Mouse (Mus musculus): ENCODE measurements around the gene Osbpl6. TPM values are rescaled to one million over a fixed set of nuclear protein-coding genes. Genes with fewer than 3 reads are reported as not detected.

The Osbpl6 gene
- total and polyA plus RNA-seq, 2 experiments from 2014 or later: 30.9 to 37.8 TPM

DNA sequence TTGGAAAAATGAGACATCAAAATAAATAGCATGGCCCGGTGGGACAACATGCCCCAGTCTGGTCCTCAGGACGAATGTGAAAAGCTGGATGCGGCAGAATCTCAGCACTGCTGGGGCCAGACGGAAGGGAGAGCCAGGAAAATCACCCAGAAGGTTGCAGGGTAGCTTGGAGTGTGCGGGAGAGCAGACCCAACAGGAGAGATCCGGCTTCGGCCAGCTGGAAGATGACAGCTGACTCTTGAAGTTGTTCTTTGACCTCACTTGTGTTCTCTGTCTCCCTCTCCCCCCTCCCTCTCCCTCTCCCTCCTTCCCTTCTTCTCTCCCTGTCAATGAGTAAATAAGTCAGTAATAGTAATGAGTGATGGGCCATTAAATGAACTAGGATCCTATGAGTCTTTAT is 27.9 kb downstream of the Osbpl6 start:
- Histone ChIP-seq H3K27me3 (ENCODE audit: insufficient read depth, low read length) (no peaks in the 10 kb centered on the region), H3K27ac (no peak overlapping the region), H3K36me3 (ENCODE audit: insufficient read depth, low read length) (no peaks in the 10 kb centered on the region), H3K4me1 (ENCODE audit: insufficient read depth, low read length) (peaks cover 3% of the 10 kb centered on the region), H3K9ac (replicated peaks; ENCODE audit: low read length) (no peak overlapping the region), H3K4me3 (ENCODE audit: low read length) (no peak overlapping the region), H3K4me2 (ENCODE audit: low read depth, low read length) (no peak overlapping the region), H3K9me3 (ENCODE audit: low read length) (no peaks in the 10 kb centered on the region)
- ATAC-seq: no peak
- DNase-seq (ENCODE audit: low spot score): no peak
- TF ChIP-seq CTCF (IDR thresholded peaks at IDR 0.05; ENCODE audit: low read depth): no peak
- 77% methylated on average over 7 of the region's 7 CpGs for WGBS

GRCm38 (mm10) chr2:76435667-76436239 is 29.4 kb downstream of the Osbpl6 start:
- peaks cover 3% of the 10 kb centered on the region; the same call in 1 of the 2 replicates for H3K4me1 ChIP-seq (ENCODE audit: insufficient read depth, low read length)
- 91% methylated on average over 7 of the region's 7 CpGs for WGBS
- no peak overlapping the region for H3K9ac ChIP-seq (replicated peaks; ENCODE audit: low read length)
- no peak overlapping the region for H3K4me3 ChIP-seq (ENCODE audit: low read length)
- no peaks in the 10 kb centered on the region for H3K27me3 ChIP-seq (ENCODE audit: insufficient read depth, low read length)
- H3K27ac ChIP-seq: no peak overlapping the region
- DNase-seq (ENCODE audit: low spot score) (no peak), ATAC-seq (no peak)
- no peaks in the 10 kb centered on the region for H3K36me3 ChIP-seq (ENCODE audit: insufficient read depth, low read length)
- no peak for TF ChIP-seq CTCF (IDR thresholded peaks at IDR 0.05; ENCODE audit: low read depth)
- H3K9me3 ChIP-seq (ENCODE audit: low read length): no peaks in the 10 kb centered on the region
- H3K4me2 ChIP-seq (ENCODE audit: low read depth, low read length): no peak overlapping the region

- Histone ChIP-seq H3K4me1 (ENCODE audit: insufficient read depth, low read length) (no peaks in the 10 kb centered on the region; the same call in 1 of the 2 replicates), H3K27ac (no peak overlapping the region)
- ATAC-seq: peak; percentile 32; the same call in 1 of the 2 replicates
Observed at GRCm38 (mm10) chr2:76437372-76437771, 31.1 kb downstream of the Osbpl6 start.

DNA sequence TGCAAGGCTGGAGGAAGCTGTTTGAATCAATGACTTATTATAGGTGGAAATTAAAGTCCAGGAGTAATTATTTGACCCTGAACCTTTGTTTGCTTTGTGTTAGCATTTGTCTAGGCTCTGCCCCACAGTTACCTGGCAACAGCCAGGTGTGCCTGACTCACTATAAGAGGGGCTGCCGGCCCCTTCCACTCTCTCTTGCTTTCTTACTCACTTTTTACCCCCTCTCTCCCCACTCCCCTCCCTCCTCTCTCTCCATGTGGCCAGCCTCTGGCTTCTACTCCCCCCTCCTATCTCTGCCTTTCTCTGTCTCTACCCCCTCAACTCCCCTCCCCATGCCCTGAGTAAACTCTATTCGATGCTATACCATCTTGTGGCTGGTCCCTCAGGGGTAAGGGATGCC is 33.2 kb downstream of the Osbpl6 start:
- H3K4me2 ChIP-seq (ENCODE audit: low read depth, low read length): no peak overlapping the region
- no peaks in the 10 kb centered on the region for H3K9me3 ChIP-seq (ENCODE audit: low read length)
- H3K27me3 ChIP-seq (ENCODE audit: insufficient read depth, low read length): no peaks in the 10 kb centered on the region
- H3K27ac ChIP-seq: no peak overlapping the region
- TF ChIP-seq CTCF (IDR thresholded peaks at IDR 0.05; ENCODE audit: low read depth): no peak
- WGBS: 58% methylated on average over 2 of the region's 2 CpGs
- DNase-seq (ENCODE audit: low spot score) (no peak), ATAC-seq (no peak)
- H3K4me1 ChIP-seq (ENCODE audit: insufficient read depth, low read length): no peaks in the 10 kb centered on the region; the same call in 1 of the 2 replicates
- H3K36me3 ChIP-seq (ENCODE audit: insufficient read depth, low read length): no peaks in the 10 kb centered on the region
- no peak overlapping the region for H3K4me3 ChIP-seq (ENCODE audit: low read length)
- H3K9ac ChIP-seq (replicated peaks; ENCODE audit: low read length): no peak overlapping the region

More at GRCm38 (mm10) chr2:76437372-76437771, 31.1 kb downstream of the Osbpl6 start:
- Histone ChIP-seq H3K9ac (replicated peaks; ENCODE audit: low read length) (no peak overlapping the region), H3K36me3 (ENCODE audit: insufficient read depth, low read length) (no peaks in the 10 kb centered on the region), H3K27me3 (ENCODE audit: insufficient read depth, low read length) (no peaks in the 10 kb centered on the region), H3K9me3 (ENCODE audit: low read length) (no peaks in the 10 kb centered on the region), H3K4me3 (ENCODE audit: low read length) (no peak overlapping the region), H3K4me2 (ENCODE audit: low read depth, low read length) (no peak overlapping the region)
- DNase-seq (ENCODE audit: low spot score): peak; percentile 26
- TF ChIP-seq CTCF (IDR thresholded peaks at IDR 0.05; ENCODE audit: low read depth): no peak
- 45% methylated on average over 2 of the region's 2 CpGs for WGBS

- 35% methylated on average over 3 of the region's 3 CpGs for WGBS
- DNase-seq (ENCODE audit: low spot score): peak; percentile 16
- H3K9me3 ChIP-seq (ENCODE audit: low read length): no peaks in the 10 kb centered on the region
- no peak for TF ChIP-seq CTCF (IDR thresholded peaks at IDR 0.05; ENCODE audit: low read depth)
- no peaks in the 10 kb centered on the region for H3K27me3 ChIP-seq (ENCODE audit: insufficient read depth, low read length)
- ATAC-seq: no peak
- H3K36me3 ChIP-seq (ENCODE audit: insufficient read depth, low read length): no peaks in the 10 kb centered on the region
- H3K4me2 ChIP-seq (ENCODE audit: low read depth, low read length): no peak overlapping the region
- no peak overlapping the region for H3K9ac ChIP-seq (replicated peaks; ENCODE audit: low read length)
- no peak overlapping the region; the same call in 1 of the 2 replicates for H3K27ac ChIP-seq
- no peak overlapping the region for H3K4me3 ChIP-seq (ENCODE audit: low read length)
- no peaks in the 10 kb centered on the region; the same call in 1 of the 2 replicates for H3K4me1 ChIP-seq (ENCODE audit: insufficient read depth, low read length)
Observed at GRCm38 (mm10) chr2:76442086-76442485, 35.8 kb downstream of the Osbpl6 start.

GRCm38 (mm10) chr2:76449836-76450355 is 43.6 kb downstream of the Osbpl6 start:
- no peak for ATAC-seq
- Histone ChIP-seq H3K9me3 (ENCODE audit: low read length) (no peaks in the 10 kb centered on the region), H3K4me3 (ENCODE audit: low read length) (no peak overlapping the region), H3K4me2 (ENCODE audit: low read depth, low read length) (no peak overlapping the region), H3K27ac (no peak overlapping the region), H3K36me3 (ENCODE audit: insufficient read depth, low read length) (no peaks in the 10 kb centered on the region), H3K9ac (replicated peaks; ENCODE audit: low read length) (no peak overlapping the region), H3K27me3 (ENCODE audit: insufficient read depth, low read length) (no peaks in the 10 kb centered on the region), H3K4me1 (ENCODE audit: insufficient read depth, low read length) (no peaks in the 10 kb centered on the region)
- DNase-seq (ENCODE audit: low spot score): no peak
- WGBS: 89% methylated on average over 6 of the region's 6 CpGs
- no peak for TF ChIP-seq CTCF (IDR thresholded peaks at IDR 0.05; ENCODE audit: low read depth)

GRCm38 (mm10) chr2:76466723-76467122 is 60.4 kb downstream of the Osbpl6 start:
- DNase-seq (ENCODE audit: low spot score) (no peak), ATAC-seq (no peak)
- no peak overlapping the region for H3K4me3 ChIP-seq (ENCODE audit: low read length)
- H3K36me3 ChIP-seq (ENCODE audit: insufficient read depth, low read length): no peaks in the 10 kb centered on the region
- no peaks in the 10 kb centered on the region for H3K4me1 ChIP-seq (ENCODE audit: insufficient read depth, low read length)
- no peak overlapping the region for H3K9ac ChIP-seq (replicated peaks; ENCODE audit: low read length)
- 99% methylated on average over 5 of the region's 5 CpGs for WGBS
- H3K27me3 ChIP-seq (ENCODE audit: insufficient read depth, low read length): no peaks in the 10 kb centered on the region
- H3K4me2 ChIP-seq (ENCODE audit: low read depth, low read length): no peak overlapping the region
- H3K27ac ChIP-seq: no peak overlapping the region
- H3K9me3 ChIP-seq (ENCODE audit: low read length): no peaks in the 10 kb centered on the region
- no peak for TF ChIP-seq CTCF (IDR thresholded peaks at IDR 0.05; ENCODE audit: low read depth)
